14 mouse cellular contexts compared by ENCODE assay signal in the genomic region with DNA sequence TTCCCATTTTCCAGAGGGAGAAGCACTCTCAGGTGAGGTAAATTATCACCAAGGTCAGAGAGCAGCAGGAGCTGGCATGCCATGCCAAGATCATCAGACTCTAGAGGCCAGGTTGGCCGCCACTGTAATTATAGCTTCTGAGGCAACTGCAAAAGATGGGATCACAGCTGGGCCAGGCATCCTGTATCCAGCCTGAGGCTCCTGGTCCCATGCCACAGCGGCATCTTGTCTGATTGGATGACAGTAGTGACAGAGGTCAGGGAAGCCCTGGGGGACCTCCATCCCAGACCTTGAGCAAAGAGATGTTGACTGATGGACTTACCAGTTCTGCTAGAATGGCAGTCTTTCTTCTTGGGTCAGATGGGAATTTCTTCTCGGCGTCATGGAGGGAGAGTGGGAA. TPM values are rescaled to one million over a fixed set of nuclear protein-coding genes. Genes with fewer than 3 reads are reported as not detected.
DNase-seq lines count a peak whose midpoint lies in the region; ATAC-seq and TF ChIP-seq lines count a peak whose summit lies in the region.
"Had no signal": no experiment of that assay in that cellular context is flagged by ENCODE, and none has a peak within 500 bp of the region (broad histone marks: within the 10 kb centered on the region; RNA-seq: fewer than 3 reads in every experiment).

No protein-coding gene starts in this region.

- H3K4me3 ChIP-seq in forebrain, embryonic 12.5 days (replicated peaks), result no peak overlapping the region
- no peak overlapping the region for H3K4me3 ChIP-seq in forebrain, embryonic 13.5 days
- H3K4me3 ChIP-seq in lung, embryonic 16.5 days (ENCODE audit: low read length), result no peak overlapping the region
- H3K4me3 ChIP-seq in lung, postnatal 0 days (ENCODE audit: low read depth, low read length), result no peak overlapping the region
- no peak overlapping the region for H3K4me3 ChIP-seq in hindbrain, embryonic 12.5 days
- H3K4me3 ChIP-seq: limb, embryonic 15.5 days had no signal

- H3K36me3 ChIP-seq in forebrain, embryonic 12.5 days (replicated peaks), result no peaks in the 10 kb centered on the region
- H3K36me3 ChIP-seq in forebrain, embryonic 13.5 days (ENCODE audit: poor library complexity, severe bottlenecking), result no peaks in the 10 kb centered on the region
- H3K36me3 ChIP-seq in lung, embryonic 16.5 days (ENCODE audit: control insufficient read depth, insufficient read depth, low read length), result no peaks in the 10 kb centered on the region
- H3K36me3 ChIP-seq in lung, postnatal 0 days (ENCODE audit: insufficient read depth, low read length), result no peaks in the 10 kb centered on the region
- no peaks in the 10 kb centered on the region for H3K36me3 ChIP-seq in hindbrain, embryonic 12.5 days
- H3K36me3 ChIP-seq: limb, embryonic 15.5 days had no signal

- peaks cover 22% of the 10 kb centered on the region for H3K4me1 ChIP-seq in forebrain, embryonic 12.5 days
- peaks cover 40% of the 10 kb centered on the region for H3K4me1 ChIP-seq in forebrain, embryonic 13.5 days
- peaks cover 33% of the 10 kb centered on the region for H3K4me1 ChIP-seq in lung, embryonic 16.5 days (replicated peaks; ENCODE audit: control insufficient read depth, insufficient read depth, low read length)
- H3K4me1 ChIP-seq in lung, postnatal 0 days (ENCODE audit: insufficient read depth, low read depth, low read length), result peaks cover 5% of the 10 kb centered on the region; the same call in 1 of the 2 replicates
- peaks cover 30% of the 10 kb centered on the region for H3K4me1 ChIP-seq in hindbrain, embryonic 12.5 days

- no peaks in the 10 kb centered on the region for H3K9me3 ChIP-seq in forebrain, embryonic 12.5 days
- H3K9me3 ChIP-seq in forebrain, embryonic 13.5 days (replicated peaks), result no peaks in the 10 kb centered on the region
- no peaks in the 10 kb centered on the region for H3K9me3 ChIP-seq in lung, embryonic 16.5 days (ENCODE audit: control insufficient read depth, low read length)
- no peaks in the 10 kb centered on the region for H3K9me3 ChIP-seq in lung, postnatal 0 days (ENCODE audit: low read length)
- no peaks in the 10 kb centered on the region for H3K9me3 ChIP-seq in hindbrain, embryonic 12.5 days (replicated peaks)
- H3K9me3 ChIP-seq: limb, embryonic 15.5 days had no signal

- no peak overlapping the region for H3K4me2 ChIP-seq in forebrain, embryonic 12.5 days
- H3K4me2 ChIP-seq in forebrain, embryonic 13.5 days, result no peak overlapping the region
- no peak overlapping the region for H3K4me2 ChIP-seq in lung, embryonic 16.5 days (ENCODE audit: low read depth, low read length)
- no peak overlapping the region for H3K4me2 ChIP-seq in lung, postnatal 0 days (replicated peaks; ENCODE audit: low read depth, low read length)
- H3K4me2 ChIP-seq in hindbrain, embryonic 12.5 days (replicated peaks), result no peak overlapping the region
- H3K4me2 ChIP-seq: heart, embryonic 11.5 days; limb, embryonic 15.5 days had no signal

- TF ChIP-seq EP300 in lung, postnatal 0 days (IDR thresholded peaks at IDR 0.05), result no peak

- TF ChIP-seq CTCF in lung, postnatal 0 days (IDR thresholded peaks at IDR 0.05), result no peak

- H3K9ac ChIP-seq in forebrain, embryonic 12.5 days, result no peak overlapping the region
- no peak overlapping the region for H3K9ac ChIP-seq in forebrain, embryonic 13.5 days
- H3K9ac ChIP-seq in lung, embryonic 16.5 days (ENCODE audit: low read length), result no peak overlapping the region
- no peak overlapping the region for H3K9ac ChIP-seq in lung, postnatal 0 days (replicated peaks; ENCODE audit: low read depth)
- no peak overlapping the region for H3K9ac ChIP-seq in hindbrain, embryonic 12.5 days
- H3K9ac ChIP-seq: limb, embryonic 15.5 days had no signal

- WGBS in forebrain, embryonic 12.5 days, result 75% methylated on average over 4 of the region's 4 CpGs
- WGBS in forebrain, embryonic 13.5 days, result 67% methylated on average over 4 of the region's 4 CpGs
- 47% methylated on average over 4 of the region's 4 CpGs for WGBS in lung, embryonic 16.5 days
- WGBS in lung, postnatal 0 days, result 40% methylated on average over 4 of the region's 4 CpGs
- WGBS in hindbrain, embryonic 12.5 days, result 23% methylated on average over 4 of the region's 4 CpGs

- DNase-seq in lung, postnatal 0 days (ENCODE audit: low spot score), result no peak
- DNase-seq in retina, postnatal 1 day, result peak; percentile 27
- no peak for DNase-seq in layer of hippocampus, adult 9-10 months (ENCODE audit: low spot score)
- no peak for DNase-seq in thymus, adult 18-20 months
- DNase-seq: B cell, adult 2 months; kidney, postnatal 36 days had no signal

- ATAC-seq in forebrain, embryonic 12.5 days (ENCODE audit: low FRiP score), result no peak
- ATAC-seq in forebrain, embryonic 13.5 days, result no peak
- ATAC-seq in lung, embryonic 16.5 days (ENCODE audit: low read depth), result no peak
- no peak for ATAC-seq in lung, postnatal 0 days
- peak; percentile 38; the same call in 1 of the 2 replicates for ATAC-seq in hindbrain, embryonic 12.5 days (ENCODE audit: low FRiP score)
- ATAC-seq: activated CD4-positive, CD25-positive, alpha-beta regulatory T cell, adult 4 months; intestine, embryonic 16.5 days had no signal

- H3K27me3 ChIP-seq in forebrain, embryonic 12.5 days, result no peaks in the 10 kb centered on the region
- H3K27me3 ChIP-seq in forebrain, embryonic 13.5 days, result no peaks in the 10 kb centered on the region
- no peaks in the 10 kb centered on the region for H3K27me3 ChIP-seq in lung, embryonic 16.5 days (ENCODE audit: control insufficient read depth, insufficient read depth, low read depth, low read length)
- H3K27me3 ChIP-seq in lung, postnatal 0 days (replicated peaks; ENCODE audit: insufficient read depth, low read length), result no peaks in the 10 kb centered on the region
- no peaks in the 10 kb centered on the region for H3K27me3 ChIP-seq in hindbrain, embryonic 12.5 days
- H3K27me3 ChIP-seq: limb, embryonic 15.5 days had no signal

- H3K27ac ChIP-seq in forebrain, embryonic 12.5 days, result peak overlapping the region; percentile 8; the same call in 1 of the 2 replicates
- no peak overlapping the region for H3K27ac ChIP-seq in forebrain, embryonic 13.5 days
- H3K27ac ChIP-seq in lung, embryonic 16.5 days (ENCODE audit: low read length), result peak overlapping the region; percentile 55
- no peak overlapping the region for H3K27ac ChIP-seq in lung, postnatal 0 days (ENCODE audit: low read length)
- peak overlapping the region; percentile 42; the same call in 1 of the 2 replicates for H3K27ac ChIP-seq in hindbrain, embryonic 12.5 days
- H3K27ac ChIP-seq: limb, embryonic 15.5 days had no signal

RNA-seq across cellular contexts. Expression of gene Galnt16, which starts 48.4 kb away (rescaled TPM):
- polyA plus RNA-seq in forebrain, embryonic 12.5 days (2016; fragmentation: Nextera tagmentation; extraction: Ambion mirVana), result 29.4 and 31.6 TPM in 2 replicates
- polyA plus RNA-seq in forebrain, embryonic 13.5 days (2015; fragmentation: Nextera tagmentation; extraction: Ambion mirVana), result 21.7 and 28.6 TPM in 2 replicates
- 13.0 and 13.4 TPM in 2 replicates for polyA plus RNA-seq in lung, embryonic 16.5 days (2015; fragmentation: Nextera tagmentation; extraction: Ambion mirVana)
- polyA plus RNA-seq in lung, postnatal 0 days (2015; fragmentation: Nextera tagmentation; extraction: Ambion mirVana), result 5.5 and 5.6 TPM in 2 replicates
- polyA plus RNA-seq in hindbrain, embryonic 12.5 days (2016; fragmentation: Nextera tagmentation; extraction: Ambion mirVana), result 21.1 and 22.3 TPM in 2 replicates
- polyA plus RNA-seq: activated CD4-positive, CD25-positive, alpha-beta regulatory T cell, adult 4 months had no signal

Comparison
In these comparisons a context has a peak if more than half of its experiments do, and no peak if none do; other contexts are left out.
1. H3K27ac ChIP-seq: peak in forebrain, embryonic 12.5 days (single experiment), lung, embryonic 16.5 days (single experiment) and hindbrain, embryonic 12.5 days (single experiment); none in forebrain, embryonic 13.5 days (single experiment) and lung, postnatal 0 days (single experiment).